Mouse (Mus musculus): ENCODE measurements around the gene 1810010D01Rik. TPM values are rescaled to one million over a fixed set of nuclear protein-coding genes. Genes with fewer than 3 reads are reported as not detected.

1810010D01Rik gene
- polyA plus RNA-seq, 1 experiment: 3.0 TPM

GRCm38 (mm10) chr7:145181376-145182034 is 26.4 kb downstream of the 1810010D01Rik start:
- TF ChIP-seq POLR2A (IDR thresholded peaks at IDR 0.05; ENCODE audit: borderline replicate concordance, low read depth, low read length) (no peak), CTCF (IDR thresholded peaks at IDR 0.05; ENCODE audit: low read depth, low read length) (no peak)
- Histone ChIP-seq H3K4me3 (ENCODE audit: insufficient read depth, low read length) (no peak overlapping the region), H3K27ac (ENCODE audit: insufficient read depth, low read depth, low read length) (no peak overlapping the region), H3K4me1 (ENCODE audit: control insufficient read depth, insufficient read depth, low read length) (peaks cover 21% of the 10 kb centered on the region)

GRCm38 (mm10) chr7:145179691-145180091 is 28.2 kb downstream of the 1810010D01Rik start:
- no peak overlapping the region for H3K4me3 ChIP-seq (ENCODE audit: insufficient read depth, low read length)
- peaks cover 21% of the 10 kb centered on the region for H3K4me1 ChIP-seq (ENCODE audit: control insufficient read depth, insufficient read depth, low read length)
- TF ChIP-seq CTCF (IDR thresholded peaks at IDR 0.05; ENCODE audit: low read depth, low read length): no peak
- no peak for TF ChIP-seq POLR2A (IDR thresholded peaks at IDR 0.05; ENCODE audit: borderline replicate concordance, low read depth, low read length)
- H3K27ac ChIP-seq (ENCODE audit: insufficient read depth, low read depth, low read length): no peak overlapping the region

- no peak overlapping the region for H3K27ac ChIP-seq (ENCODE audit: insufficient read depth, low read depth, low read length)
- peaks cover 3% of the 10 kb centered on the region for H3K4me1 ChIP-seq (ENCODE audit: control insufficient read depth, insufficient read depth, low read length)
- H3K4me3 ChIP-seq (ENCODE audit: insufficient read depth, low read length): no peak overlapping the region
- TF ChIP-seq CTCF (IDR thresholded peaks at IDR 0.05; ENCODE audit: low read depth, low read length) (no peak), POLR2A (IDR thresholded peaks at IDR 0.05; ENCODE audit: borderline replicate concordance, low read depth, low read length) (no peak)
Observed at GRCm38 (mm10) chr7:145176750-145177589, 30.9 kb downstream of the 1810010D01Rik start.

GRCm38 (mm10) chr7:145173563-145173962 is 34.4 kb downstream of the 1810010D01Rik start:
- H3K4me1 ChIP-seq (ENCODE audit: control insufficient read depth, insufficient read depth, low read length): no peaks in the 10 kb centered on the region
- TF ChIP-seq POLR2A (IDR thresholded peaks at IDR 0.05; ENCODE audit: borderline replicate concordance, low read depth, low read length) (no peak), CTCF (IDR thresholded peaks at IDR 0.05; ENCODE audit: low read depth, low read length) (no peak)
- no peak overlapping the region for H3K4me3 ChIP-seq (ENCODE audit: insufficient read depth, low read length)
- no peak overlapping the region for H3K27ac ChIP-seq (ENCODE audit: insufficient read depth, low read depth, low read length)

- no peak for TF ChIP-seq POLR2A (IDR thresholded peaks at IDR 0.05; ENCODE audit: borderline replicate concordance, low read depth, low read length)
- TF ChIP-seq CTCF (IDR thresholded peaks at IDR 0.05; ENCODE audit: low read depth, low read length): no peak
- Histone ChIP-seq H3K27ac (ENCODE audit: insufficient read depth, low read depth, low read length) (no peak overlapping the region), H3K4me3 (ENCODE audit: insufficient read depth, low read length) (no peak overlapping the region), H3K4me1 (ENCODE audit: control insufficient read depth, insufficient read depth, low read length) (no peaks in the 10 kb centered on the region)
Observed at GRCm38 (mm10) chr7:145173116-145173515, 34.8 kb downstream of the 1810010D01Rik start.

- H3K4me1 ChIP-seq (ENCODE audit: control insufficient read depth, insufficient read depth, low read length): no peaks in the 10 kb centered on the region
- no peak for TF ChIP-seq CTCF (IDR thresholded peaks at IDR 0.05; ENCODE audit: low read depth, low read length)
- no peak for TF ChIP-seq POLR2A (IDR thresholded peaks at IDR 0.05; ENCODE audit: borderline replicate concordance, low read depth, low read length)
Observed at GRCm38 (mm10) chr7:145169703-145170102, 38.2 kb downstream of the 1810010D01Rik start.

GRCm38 (mm10) chr7:145159283-145160240 is 48.4 kb downstream of the 1810010D01Rik start:
- no peak for TF ChIP-seq POLR2A (IDR thresholded peaks at IDR 0.05; ENCODE audit: borderline replicate concordance, low read depth, low read length)
- TF ChIP-seq CTCF (IDR thresholded peaks at IDR 0.05; ENCODE audit: low read depth, low read length): no peak
- H3K4me1 ChIP-seq (ENCODE audit: control insufficient read depth, insufficient read depth, low read length): peaks cover 5% of the 10 kb centered on the region
- no peak overlapping the region for H3K27ac ChIP-seq (ENCODE audit: insufficient read depth, low read depth, low read length)
- H3K4me3 ChIP-seq (ENCODE audit: insufficient read depth, low read length): no peak overlapping the region

More at GRCm38 (mm10) chr7:145169703-145170102, 38.2 kb downstream of the 1810010D01Rik start:
- Histone ChIP-seq H3K4me3 (ENCODE audit: insufficient read depth, low read length) (no peak overlapping the region), H3K27ac (ENCODE audit: insufficient read depth, low read depth, low read length) (no peak overlapping the region)

Other genes with a start within 250 kb of the 1810010D01Rik start
- 51.0 and 55.4 TPM in 2 replicates for gene Tpcn2, start 75.9 kb upstream of the 1810010D01Rik start, polyA plus RNA-seq (2012; ENCODE audit: insufficient read depth, insufficient read length, missing spikeins)
- not detected in 2 replicates for gene Mrgprf, start 92.7 kb upstream of the 1810010D01Rik start, polyA plus RNA-seq (2012; ENCODE audit: insufficient read depth, insufficient read length, missing spikeins)
- gene Mrgprd, start 106.7 kb upstream of the 1810010D01Rik start, polyA plus RNA-seq (2012; ENCODE audit: insufficient read depth, insufficient read length, missing spikeins): not detected in 2 replicates

Measured in bone marrow macrophage, adult 2 months (primary cell).